Mouse (Mus musculus): Measurements from ENCODE around the gene Clip3. TPM values are rescaled to one million over a fixed set of nuclear protein-coding genes. Genes with fewer than 3 reads are reported as not detected.
A peak's percentile ranks its signal among the peaks of the same experiment; 100 is the strongest.

Clip3 gene
- total and polyA plus RNA-seq, 2 experiments from 2014 or later = 140 to 144 TPM

DNA sequence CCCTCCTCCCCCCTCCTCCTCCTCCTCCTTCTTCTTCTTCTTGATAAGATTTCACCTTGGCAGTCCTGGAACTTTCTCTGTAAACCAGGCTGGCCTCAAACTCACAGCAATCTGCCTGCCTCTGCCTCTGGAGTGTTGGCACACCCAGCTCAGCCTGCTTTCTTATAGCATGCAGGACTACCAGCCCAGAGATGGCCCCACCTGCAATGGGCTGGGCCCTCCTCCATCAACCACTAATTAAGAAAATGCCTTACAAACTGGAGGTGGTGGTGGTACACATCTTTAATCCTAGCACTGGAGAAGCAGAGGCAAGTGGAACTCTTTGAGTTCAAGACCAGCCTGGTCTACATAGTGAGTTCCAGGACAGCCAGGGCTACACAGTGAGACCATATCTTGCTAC lies 34.9 kb downstream of the Clip3 start:
- ATAC-seq (ENCODE audit: low FRiP score) (no peak), DNase-seq (ENCODE audit: low spot score) (no peak)
- Histone ChIP-seq H3K4me2 (ENCODE audit: low read depth, low read length, poor library complexity, severe bottlenecking) (no peak overlapping the region), H3K9me3 (ENCODE audit: low read length) (no peaks in the 10 kb centered on the region), H3K27me3 (ENCODE audit: insufficient read depth, low read length) (no peaks in the 10 kb centered on the region), H3K4me3 (ENCODE audit: low read depth, low read length) (no peak overlapping the region), H3K9ac (replicated peaks; ENCODE audit: low read length, poor library complexity, severe bottlenecking) (no peak overlapping the region), H3K27ac (ENCODE audit: low read depth, low read length) (no peak overlapping the region), H3K36me3 (ENCODE audit: insufficient read depth, low read length) (no peaks in the 10 kb centered on the region), H3K4me1 (ENCODE audit: insufficient read depth, low read length) (no peaks in the 10 kb centered on the region)
- no peak for TF ChIP-seq CTCF (IDR thresholded peaks at IDR 0.05)

DNA sequence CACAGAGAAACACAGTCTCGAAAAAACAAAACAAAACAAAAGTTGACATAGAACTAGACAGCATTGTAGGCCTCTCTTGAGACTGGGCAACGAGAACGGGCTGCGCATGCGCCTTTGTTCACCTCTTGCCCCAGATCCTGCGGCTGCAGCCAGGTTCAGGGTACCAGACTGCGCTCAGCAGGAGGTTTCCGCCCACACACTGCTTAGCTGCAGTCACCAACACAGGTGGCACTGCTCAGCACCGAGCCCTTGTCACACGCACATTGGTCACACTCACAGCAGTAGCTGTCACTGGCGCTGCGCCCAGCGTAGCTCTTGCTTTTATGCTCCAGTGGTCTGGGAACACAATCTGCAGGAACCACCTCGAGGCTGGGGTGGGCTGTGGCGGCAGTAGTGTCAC lies 35.6 kb downstream of the Clip3 start:
- Histone ChIP-seq H3K4me1 (ENCODE audit: insufficient read depth, low read length) (no peaks in the 10 kb centered on the region), H3K27me3 (ENCODE audit: insufficient read depth, low read length) (no peaks in the 10 kb centered on the region), H3K4me3 (ENCODE audit: low read depth, low read length) (no peak overlapping the region), H3K9me3 (ENCODE audit: low read length) (no peaks in the 10 kb centered on the region), H3K36me3 (ENCODE audit: insufficient read depth, low read length) (no peaks in the 10 kb centered on the region), H3K9ac (replicated peaks; ENCODE audit: low read length, poor library complexity, severe bottlenecking) (no peak overlapping the region), H3K4me2 (ENCODE audit: low read depth, low read length, poor library complexity, severe bottlenecking) (no peak overlapping the region), H3K27ac (ENCODE audit: low read depth, low read length) (no peak overlapping the region)
- ATAC-seq (ENCODE audit: low FRiP score) = no peak
- peak; percentile 77 for DNase-seq (ENCODE audit: low spot score)
- WGBS = 59% methylated on average over 15 of the region's 15 CpGs
- TF ChIP-seq CTCF (IDR thresholded peaks at IDR 0.05) = no peak

DNA sequence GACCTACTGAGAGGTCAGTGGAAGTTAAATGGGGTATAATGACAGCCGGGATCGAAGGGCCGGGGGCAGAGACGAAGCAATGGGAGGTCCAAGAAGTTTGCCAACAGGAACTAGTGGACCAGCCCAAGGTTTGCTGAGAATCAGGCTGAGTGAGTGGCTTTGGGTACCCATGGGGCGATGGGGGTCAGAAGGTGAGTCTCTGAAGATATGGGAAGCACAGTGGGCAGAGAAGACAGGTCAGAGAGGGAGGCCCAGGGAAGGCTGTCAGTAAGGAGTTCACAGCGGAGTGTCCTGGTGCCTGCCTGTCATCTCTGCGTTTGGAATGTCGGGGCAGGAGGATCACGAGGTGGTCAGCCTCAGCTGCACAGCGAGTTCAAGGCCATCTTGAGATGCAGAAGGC lies 36.9 kb downstream of the Clip3 start:
- no peaks in the 10 kb centered on the region for H3K27me3 ChIP-seq (ENCODE audit: insufficient read depth, low read length)
- no peaks in the 10 kb centered on the region for H3K4me1 ChIP-seq (ENCODE audit: insufficient read depth, low read length)
- no peak for DNase-seq (ENCODE audit: low spot score)
- no peak overlapping the region for H3K9ac ChIP-seq (replicated peaks; ENCODE audit: low read length, poor library complexity, severe bottlenecking)
- 57% methylated on average over 10 of the region's 10 CpGs for WGBS
- H3K36me3 ChIP-seq (ENCODE audit: insufficient read depth, low read length) = no peaks in the 10 kb centered on the region
- H3K27ac ChIP-seq (ENCODE audit: low read depth, low read length) = no peak overlapping the region
- H3K9me3 ChIP-seq (ENCODE audit: low read length) = no peaks in the 10 kb centered on the region
- no peak overlapping the region for H3K4me3 ChIP-seq (ENCODE audit: low read depth, low read length)
- TF ChIP-seq CTCF (IDR thresholded peaks at IDR 0.05) = no peak
- ATAC-seq (ENCODE audit: low FRiP score) = no peak
- H3K4me2 ChIP-seq (ENCODE audit: low read depth, low read length, poor library complexity, severe bottlenecking) = no peak overlapping the region

DNA sequence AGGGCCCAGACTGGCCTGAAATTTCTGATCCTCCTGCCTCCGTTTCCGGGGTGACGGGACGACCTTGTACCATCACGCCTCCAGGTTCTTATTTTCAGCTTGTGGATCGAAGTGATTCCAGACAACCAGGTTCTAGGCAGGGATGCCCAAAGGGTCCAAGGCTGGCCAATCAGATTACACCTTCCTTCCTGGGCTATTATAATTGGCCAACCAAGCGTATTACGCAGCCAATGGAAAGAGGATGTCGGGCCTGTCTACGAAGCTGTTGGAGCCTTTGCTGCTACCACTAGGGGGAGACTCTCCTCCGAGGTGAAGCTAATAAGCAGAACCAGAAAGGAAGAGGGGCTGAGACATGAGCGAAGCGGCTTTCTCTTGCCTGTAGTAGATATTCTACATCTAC lies 40.4 kb downstream of the Clip3 start:
- Histone ChIP-seq H3K4me3 (ENCODE audit: low read depth, low read length) (peak overlapping the region; percentile 21; the same call in 1 of the 2 replicates), H3K4me2 (ENCODE audit: low read depth, low read length, poor library complexity, severe bottlenecking) (peak overlapping the region; percentile 46), H3K9me3 (ENCODE audit: low read length) (no peaks in the 10 kb centered on the region), H3K9ac (replicated peaks; ENCODE audit: low read length, poor library complexity, severe bottlenecking) (no peak overlapping the region), H3K27ac (ENCODE audit: low read depth, low read length) (no peak overlapping the region; the same call in 1 of the 2 replicates), H3K4me1 (ENCODE audit: insufficient read depth, low read length) (no peaks in the 10 kb centered on the region), H3K27me3 (ENCODE audit: insufficient read depth, low read length) (no peaks in the 10 kb centered on the region), H3K36me3 (ENCODE audit: insufficient read depth, low read length) (no peaks in the 10 kb centered on the region)
- DNase-seq (ENCODE audit: low spot score) = peak; percentile 98
- peak; percentile 93 for ATAC-seq (ENCODE audit: low FRiP score)
- TF ChIP-seq CTCF (IDR thresholded peaks at IDR 0.05) = peak; percentile 99
- 3% methylated on average over 13 of the region's 13 CpGs for WGBS

DNA sequence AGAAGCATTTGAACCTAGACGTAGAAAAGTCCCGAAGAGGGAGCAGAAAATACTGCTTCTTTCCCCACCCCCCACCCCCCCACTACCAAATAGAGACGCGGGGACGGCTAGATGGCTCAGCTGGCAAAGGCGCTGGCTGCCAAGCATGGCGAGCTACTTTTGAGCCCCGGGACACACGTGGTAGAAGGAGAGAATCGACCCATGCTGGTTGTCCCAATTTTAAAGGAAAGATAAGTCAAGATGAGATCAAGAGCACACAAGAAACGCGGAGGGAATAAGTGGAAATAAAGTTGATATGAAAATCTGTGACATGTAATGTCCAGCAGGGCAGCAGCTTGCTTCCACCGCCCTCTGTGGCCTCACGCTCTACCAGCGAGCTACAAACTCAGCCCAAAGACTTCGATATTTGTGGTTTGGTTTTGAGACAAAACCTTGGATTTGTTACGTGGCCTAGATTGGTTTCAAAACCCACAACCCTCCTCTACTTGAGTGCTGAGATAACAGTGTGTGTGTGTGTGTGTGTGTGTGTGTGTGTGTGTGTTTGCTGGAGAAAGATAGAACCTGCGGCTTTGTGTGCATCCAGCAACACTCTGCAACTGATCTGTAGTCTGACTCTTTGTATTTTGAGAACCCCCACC lies 41.2 kb downstream of the Clip3 start:
- Histone ChIP-seq H3K4me1 (ENCODE audit: insufficient read depth, low read length) (no peaks in the 10 kb centered on the region), H3K4me3 (ENCODE audit: low read depth, low read length) (no peak overlapping the region), H3K9me3 (ENCODE audit: low read length) (no peaks in the 10 kb centered on the region), H3K4me2 (ENCODE audit: low read depth, low read length, poor library complexity, severe bottlenecking) (peak overlapping the region; percentile 46; the same call in 1 of the 2 replicates), H3K27me3 (ENCODE audit: insufficient read depth, low read length) (no peaks in the 10 kb centered on the region), H3K27ac (ENCODE audit: low read depth, low read length) (peak overlapping the region; percentile 26; the same call in 1 of the 2 replicates), H3K36me3 (ENCODE audit: insufficient read depth, low read length) (no peaks in the 10 kb centered on the region), H3K9ac (replicated peaks; ENCODE audit: low read length, poor library complexity, severe bottlenecking) (no peak overlapping the region)
- ATAC-seq (ENCODE audit: low FRiP score) = no peak
- 64% methylated on average over 18 of the region's 18 CpGs for WGBS
- DNase-seq (ENCODE audit: low spot score) = no peak
- TF ChIP-seq CTCF (IDR thresholded peaks at IDR 0.05) = 0 out of 2 replicates have a peak, but pooled peaks have one; percentile 5

DNA sequence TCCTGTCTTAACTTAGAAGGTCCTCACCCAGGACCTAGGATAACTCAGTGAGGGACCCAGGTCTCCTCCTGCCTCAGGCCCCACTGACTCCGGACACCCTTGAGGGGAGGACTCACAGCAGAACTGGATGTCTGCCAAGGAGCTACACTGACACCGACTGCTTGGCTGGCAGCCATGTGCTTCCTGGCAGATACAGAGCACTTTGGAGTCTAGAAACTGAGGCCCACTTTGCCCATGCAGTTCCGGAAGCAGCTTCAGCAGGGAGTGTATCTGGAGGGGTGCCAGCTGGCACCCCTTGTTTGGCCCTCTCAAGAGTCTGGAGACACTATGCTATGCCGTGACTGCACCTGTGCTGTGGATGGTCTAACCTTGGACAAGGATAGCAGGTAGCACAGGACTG lies 41.9 kb downstream of the Clip3 start:
- 36% methylated on average over 4 of the region's 4 CpGs for WGBS
- Histone ChIP-seq H3K9ac (replicated peaks; ENCODE audit: low read length, poor library complexity, severe bottlenecking) (no peak overlapping the region), H3K9me3 (ENCODE audit: low read length) (no peaks in the 10 kb centered on the region), H3K4me2 (ENCODE audit: low read depth, low read length, poor library complexity, severe bottlenecking) (no peak overlapping the region), H3K36me3 (ENCODE audit: insufficient read depth, low read length) (no peaks in the 10 kb centered on the region), H3K27ac (ENCODE audit: low read depth, low read length) (no peak overlapping the region), H3K4me1 (ENCODE audit: insufficient read depth, low read length) (no peaks in the 10 kb centered on the region), H3K27me3 (ENCODE audit: insufficient read depth, low read length) (no peaks in the 10 kb centered on the region), H3K4me3 (ENCODE audit: low read depth, low read length) (no peak overlapping the region)
- DNase-seq (ENCODE audit: low spot score) (peak; percentile 91), ATAC-seq (ENCODE audit: low FRiP score) (no peak)
- no peak for TF ChIP-seq CTCF (IDR thresholded peaks at IDR 0.05)

All from midbrain, postnatal 0 days (tissue).